Mouse (Mus musculus) heart, adult 9 months (tissue): ENCODE results near the gene Clns1a.

Source experiments
- DNase-seq, 2 experiments: peaks; one replicate each; pipeline ENCODE4 v3.0.0; 2022; ENCODE audit warnings: low spot score in 2 of 2

Clns1a gene

DNA sequence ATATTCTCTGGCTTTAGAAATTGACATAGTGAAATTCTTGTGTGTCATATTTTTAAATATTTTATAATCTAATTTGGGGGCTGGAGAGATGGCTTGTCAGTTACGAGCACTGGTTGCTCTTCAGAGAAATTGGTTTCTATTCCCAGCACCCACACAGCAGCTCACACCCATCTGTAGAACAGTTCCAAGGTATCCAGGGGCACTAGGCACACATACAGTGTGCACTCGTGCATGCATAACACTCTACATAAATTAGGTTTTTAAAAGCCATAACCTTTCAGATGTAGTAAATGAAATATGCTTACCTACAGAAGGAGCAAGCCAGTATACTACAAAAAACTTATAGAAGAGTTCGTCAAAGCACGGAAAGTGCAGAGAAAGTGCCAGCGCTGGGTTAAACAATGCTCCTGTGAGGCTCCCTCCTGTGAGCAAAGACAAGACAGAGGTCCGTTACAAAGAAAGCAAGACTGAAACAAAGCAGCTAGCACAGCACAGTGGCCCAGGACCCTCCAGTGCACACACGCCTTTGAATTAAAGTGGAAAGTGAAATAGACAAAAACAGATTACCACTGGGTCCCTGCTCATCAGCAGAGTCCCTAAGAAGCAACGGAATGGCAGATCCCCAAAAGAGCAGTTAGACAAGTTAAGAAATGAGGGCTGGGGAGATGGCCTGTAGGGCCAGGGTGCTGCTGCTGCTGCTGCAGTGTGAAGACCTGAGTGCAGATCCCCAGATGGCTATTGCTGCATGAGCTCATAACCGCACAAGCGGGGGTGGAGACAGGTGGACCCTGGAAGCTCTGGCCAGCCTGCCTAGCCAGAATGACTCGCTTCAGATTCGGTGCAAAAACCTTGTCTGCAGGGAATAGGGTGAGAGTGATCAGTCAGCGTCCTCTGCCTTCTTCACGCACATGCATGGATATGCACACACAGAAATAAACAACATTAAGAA is 32.5 kb downstream of the Clns1a start:
- no peak for DNase-seq

DNA sequence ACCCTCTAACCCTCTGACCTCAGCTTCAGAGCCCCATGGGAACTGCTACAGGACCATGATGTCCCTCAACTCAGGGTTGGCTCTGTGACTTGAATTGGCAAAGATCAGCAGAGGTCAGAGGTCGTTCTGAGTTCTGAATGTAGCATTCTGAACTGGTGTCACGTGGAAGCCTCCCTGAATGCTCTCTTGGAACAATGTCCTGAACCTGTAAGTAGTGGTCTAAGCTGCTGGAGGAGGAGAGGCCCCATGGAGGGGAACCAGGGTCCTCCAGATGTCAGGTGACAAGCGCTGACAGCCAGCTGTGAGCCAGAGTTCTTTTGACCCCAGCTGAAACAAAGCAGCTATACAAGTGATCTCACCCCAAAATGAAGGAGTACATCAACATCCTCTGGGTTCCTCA is 34.0 kb downstream of the Clns1a start:
- DNase-seq = no peak

DNA sequence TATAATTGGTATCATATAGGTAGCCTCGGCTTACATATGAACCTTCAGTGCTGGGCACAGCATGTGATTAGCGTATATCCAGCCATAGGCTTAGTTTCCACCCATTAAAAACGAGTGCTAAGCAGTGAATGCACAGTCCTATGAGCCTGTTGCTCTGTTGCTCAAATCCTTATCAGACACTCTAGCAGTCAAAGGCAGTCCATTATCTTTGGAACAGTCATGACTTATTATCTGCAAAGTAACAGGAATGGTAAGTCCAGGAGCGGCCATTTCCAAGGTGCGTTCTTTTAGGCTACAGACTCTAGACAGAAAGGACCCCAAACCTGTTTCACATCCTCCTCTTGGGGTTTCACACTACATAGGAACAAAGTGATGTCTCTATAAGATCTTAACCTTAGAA is 37.2 kb downstream of the Clns1a start:
- no peak for DNase-seq

DNA sequence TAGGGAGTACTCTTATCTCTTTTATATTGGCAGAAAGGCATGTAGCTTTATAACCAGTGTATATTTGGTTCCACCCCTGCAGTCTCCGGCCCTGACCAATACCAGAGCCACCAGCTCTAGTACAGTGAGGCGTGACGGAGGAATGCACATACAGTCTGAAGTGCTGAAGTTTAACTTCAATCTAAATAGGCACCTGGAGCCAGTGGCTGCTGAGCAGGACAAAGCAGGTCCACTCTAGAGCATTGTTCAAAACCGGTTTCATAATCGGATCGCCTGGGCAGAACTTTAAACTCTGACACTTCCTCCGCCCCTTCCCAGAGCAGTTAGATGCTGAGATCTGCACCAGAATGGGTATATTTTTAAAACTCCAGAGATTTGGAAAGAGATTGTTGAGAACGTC is 38.6 kb downstream of the Clns1a start:
- no peak for DNase-seq

DNA sequence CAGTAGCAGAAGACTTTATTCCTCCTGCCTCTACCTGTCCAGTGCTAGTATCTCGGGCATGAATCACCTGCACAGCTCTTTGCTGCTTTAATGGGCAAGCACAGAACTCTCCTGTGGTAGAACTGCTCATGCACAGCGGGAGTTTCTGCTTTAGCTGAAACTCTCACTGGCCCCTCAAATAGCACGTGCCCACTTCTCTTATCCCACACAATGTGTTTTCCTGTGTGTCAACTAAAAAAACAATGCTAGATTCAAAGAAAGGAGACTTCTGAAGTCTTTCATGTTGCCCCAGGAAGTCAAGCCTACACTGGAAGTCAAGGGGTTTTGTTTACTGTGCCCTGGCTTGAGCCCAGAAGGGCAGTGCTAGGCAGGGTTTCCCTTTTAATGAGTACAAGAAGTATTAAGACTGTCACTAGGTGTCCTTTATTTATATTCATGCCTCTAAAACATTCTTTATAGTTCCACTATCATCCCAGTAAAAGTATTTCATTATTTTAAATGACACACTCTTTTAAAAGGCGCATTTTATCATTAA is 39.5 kb downstream of the Clns1a start:
- no peak for DNase-seq

DNA sequence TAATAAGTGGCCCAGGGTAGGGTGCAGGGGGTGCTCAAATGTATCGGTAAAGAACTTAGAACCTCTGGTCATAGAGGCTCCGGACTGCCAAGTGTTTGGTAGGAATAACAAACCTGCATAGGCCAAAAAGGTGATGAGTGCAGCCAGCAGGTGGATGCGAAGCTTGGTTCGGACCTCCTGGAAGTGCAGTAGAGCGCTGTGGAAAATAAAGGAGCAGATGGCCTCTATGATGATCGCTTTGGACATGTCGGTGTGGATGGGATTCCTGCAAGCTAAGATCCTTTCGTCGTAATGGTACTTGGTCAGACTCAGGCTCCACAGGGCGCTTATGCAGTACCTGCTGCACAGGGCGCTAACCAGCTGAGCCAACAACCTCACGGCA is 40.8 kb downstream of the Clns1a start:
- no peak for DNase-seq

DNA sequence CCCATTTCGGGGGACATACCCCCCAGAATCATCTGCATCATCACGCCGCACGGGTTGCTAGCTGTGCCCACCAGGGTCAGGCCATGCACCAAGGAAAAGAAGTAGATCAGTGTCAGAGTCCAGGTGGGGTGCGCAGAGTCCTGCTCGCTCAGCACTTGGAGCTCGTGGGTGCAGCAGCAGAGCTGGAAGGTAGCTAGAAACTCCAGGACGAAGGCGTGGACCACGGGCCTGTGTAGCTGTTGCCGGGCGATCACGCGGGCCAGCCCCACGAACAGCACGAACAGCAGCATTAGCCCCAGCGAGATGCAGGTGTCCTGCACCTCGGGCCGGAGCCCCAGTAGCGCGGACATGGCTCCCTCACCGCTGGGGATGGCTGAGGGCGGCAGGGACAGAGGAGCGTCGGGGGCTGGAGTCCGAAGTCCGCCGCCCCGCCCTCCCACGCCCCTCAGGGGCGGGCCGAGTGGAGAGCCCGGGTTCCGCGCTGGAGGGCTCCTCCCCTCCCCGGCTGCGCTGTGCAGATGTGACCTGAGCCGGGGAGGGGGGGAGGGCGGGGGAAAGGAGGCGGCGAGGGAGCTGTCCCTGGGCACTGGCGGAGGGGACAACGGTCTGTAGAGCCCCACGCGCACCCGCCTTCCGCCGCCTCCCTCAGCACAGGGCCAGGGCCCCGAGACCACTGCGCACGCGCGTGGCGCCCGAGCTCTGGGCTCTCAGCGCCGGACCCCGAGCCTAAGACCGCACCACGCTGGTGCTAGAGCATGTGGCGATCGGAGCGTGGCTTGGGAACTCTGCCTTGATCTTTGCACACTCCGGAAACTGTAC is 41.4 kb downstream of the Clns1a start, which contains the start of gene Aqp11:
Gene Aqp11, minus strand, starts transcription at position 652 of the 819 bp plus-strand sequence.
- DNase-seq = peak; percentile 87 to 88

DNA sequence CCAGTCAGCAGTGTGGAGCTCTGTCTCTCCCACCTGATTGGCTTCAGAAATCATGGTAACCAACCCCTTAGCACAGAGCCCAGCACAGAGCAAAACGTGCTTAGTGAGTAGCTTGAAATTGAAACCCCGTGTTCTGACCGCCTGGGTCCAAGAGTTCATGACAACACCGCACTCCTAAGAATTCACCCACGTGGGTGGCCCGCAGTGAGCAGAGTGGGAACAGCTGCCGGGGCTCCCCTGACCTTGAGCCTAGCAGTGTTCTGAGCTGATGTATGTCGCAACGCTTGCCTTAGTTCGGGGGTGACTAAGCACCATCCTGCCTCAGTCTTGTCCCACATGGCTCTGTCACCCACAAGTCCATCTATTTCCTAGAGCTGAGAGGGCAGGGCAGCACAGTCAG is 44.5 kb downstream of the Clns1a start:
- DNase-seq = no peak

DNA sequence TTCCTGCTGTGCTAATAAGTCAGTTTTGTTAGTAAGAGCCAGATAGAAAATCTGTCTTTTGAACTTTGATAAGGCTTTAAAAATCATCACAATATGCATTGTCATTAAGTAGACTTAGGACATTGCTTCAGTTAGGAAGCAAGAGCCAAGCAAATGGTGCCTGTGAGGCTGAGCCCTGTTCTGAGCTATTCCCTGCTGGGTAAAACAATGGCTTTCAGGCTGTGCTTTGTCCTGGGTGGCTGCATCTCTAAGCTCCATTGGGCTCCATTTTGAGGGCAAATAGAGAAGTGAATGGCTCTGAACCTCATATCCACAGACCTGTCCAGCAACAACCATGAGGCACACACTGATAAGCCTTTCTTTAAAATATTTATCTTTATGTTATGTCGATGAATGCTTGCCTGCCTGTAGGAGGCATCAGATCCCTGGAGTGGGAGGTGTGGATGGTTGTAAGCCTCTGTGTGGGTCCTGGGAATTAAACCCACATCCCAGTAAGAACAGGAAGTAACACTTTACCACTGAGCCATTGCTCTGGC is 45.4 kb downstream of the Clns1a start:
- DNase-seq = no peak

DNA sequence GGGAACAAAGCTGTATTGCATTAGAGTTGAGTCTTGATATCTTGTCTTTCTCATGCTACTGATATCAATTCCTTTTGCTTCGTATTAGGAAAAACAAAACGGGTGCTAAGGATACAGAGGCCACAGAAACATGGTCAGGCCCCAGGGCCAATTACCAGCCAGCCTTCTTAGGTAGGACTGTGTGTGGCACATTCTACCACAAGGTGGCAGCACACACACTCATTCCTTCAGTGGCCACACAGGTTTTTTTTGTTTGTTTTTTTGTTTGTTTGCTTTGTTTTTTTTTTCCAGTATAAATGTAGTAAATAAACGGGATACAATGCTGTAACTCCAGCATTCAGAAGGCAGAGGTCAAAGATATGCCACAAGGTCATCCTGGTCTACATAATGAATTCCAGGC is 48.9 kb downstream of the Clns1a start:
- peak; percentile 17 to 39 for DNase-seq

DNA sequence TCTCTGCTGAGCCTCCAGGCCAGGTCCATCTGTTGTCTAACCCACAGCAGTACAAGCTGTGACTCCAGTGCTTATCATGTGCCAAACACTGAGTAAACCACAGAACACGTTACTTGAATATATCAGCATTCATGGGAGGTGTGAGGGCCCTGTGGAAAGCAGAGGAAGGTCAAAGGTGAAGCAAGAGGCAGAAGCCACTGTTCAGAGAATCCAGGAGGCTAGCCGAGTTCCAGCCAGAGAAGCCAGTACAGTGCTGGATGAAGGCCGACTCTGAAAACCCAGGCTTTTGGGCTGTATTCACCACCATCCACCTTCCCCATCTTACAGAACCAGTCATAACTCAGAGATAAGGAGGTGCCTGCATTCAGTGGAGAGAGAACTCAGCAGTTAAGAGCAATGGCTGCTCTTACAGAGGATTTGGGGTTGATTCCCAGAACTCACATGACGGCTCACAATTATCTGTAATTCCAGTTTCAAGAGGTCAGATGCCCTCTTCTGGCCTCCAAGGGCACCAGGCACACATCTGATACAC is 50.8 kb downstream of the Clns1a start:
- DNase-seq = no peak

DNA sequence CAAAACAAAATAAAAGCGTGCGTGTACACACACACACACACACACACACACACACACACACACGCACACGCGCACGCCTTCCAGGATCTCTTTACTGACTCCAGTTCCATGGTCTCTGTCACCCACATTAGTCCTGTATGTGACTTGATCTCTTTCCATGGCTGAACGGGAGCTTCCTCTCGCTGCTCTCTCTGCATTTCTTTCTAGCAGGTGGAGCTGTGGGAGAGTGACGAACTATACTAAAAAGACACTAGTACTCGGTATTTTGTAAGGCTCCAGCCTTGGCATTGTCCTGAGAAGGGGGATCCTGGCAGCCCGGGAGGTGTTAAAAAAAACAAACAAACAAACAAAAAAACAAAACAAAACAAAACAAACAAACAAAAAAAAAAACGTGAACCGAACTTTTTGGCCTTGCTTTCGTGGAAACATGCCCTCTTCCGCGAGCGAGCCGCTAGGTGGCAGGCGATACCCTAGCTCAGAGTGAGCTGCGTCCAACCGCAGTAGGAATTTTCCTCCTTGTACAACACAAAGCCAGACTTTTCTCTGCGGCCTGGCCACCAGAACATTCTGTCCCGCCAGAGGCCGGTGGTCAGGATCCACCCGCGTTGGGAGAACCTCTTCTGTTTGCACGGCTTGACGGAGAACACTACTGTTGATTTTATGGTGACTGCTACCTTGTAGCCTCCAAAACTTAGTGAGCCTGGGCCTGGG is 51.5 kb downstream of the Clns1a start:
- DNase-seq = peak; percentile 83 to 85

DNA sequence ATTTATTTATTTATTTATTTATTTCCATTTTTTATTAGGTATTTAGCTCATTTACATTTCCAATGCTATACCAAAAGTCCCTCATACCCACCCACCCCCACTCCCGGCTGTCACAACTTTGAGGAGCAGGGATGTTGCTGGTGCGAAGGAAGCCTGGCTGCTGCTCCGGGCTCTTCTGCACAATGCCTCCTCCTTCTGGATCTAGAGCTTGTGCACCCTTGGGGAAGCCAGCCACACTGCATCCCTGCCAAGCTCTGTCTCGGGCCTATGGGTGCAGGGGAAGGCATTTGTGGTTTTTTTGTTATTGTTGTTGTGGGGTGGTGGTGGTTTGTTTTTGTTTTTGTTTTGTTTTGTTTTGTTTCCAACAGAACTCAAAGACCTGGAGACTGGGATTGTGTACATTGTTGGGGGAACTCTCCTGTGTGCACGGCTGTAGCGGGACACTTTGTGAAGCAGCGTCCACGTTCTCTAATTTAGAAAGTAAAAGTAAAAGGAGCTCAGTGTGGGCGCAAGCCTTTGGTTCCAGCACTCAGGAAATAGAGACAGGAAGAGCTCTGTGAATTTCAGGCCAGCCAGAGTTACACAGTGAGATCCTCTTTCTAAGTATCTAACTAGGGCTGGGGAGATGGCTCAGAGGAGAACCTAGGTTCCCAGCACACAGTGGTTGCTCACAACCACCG is 52.2 kb downstream of the Clns1a start:
- DNase-seq = peak; percentile 53 to 66

DNA sequence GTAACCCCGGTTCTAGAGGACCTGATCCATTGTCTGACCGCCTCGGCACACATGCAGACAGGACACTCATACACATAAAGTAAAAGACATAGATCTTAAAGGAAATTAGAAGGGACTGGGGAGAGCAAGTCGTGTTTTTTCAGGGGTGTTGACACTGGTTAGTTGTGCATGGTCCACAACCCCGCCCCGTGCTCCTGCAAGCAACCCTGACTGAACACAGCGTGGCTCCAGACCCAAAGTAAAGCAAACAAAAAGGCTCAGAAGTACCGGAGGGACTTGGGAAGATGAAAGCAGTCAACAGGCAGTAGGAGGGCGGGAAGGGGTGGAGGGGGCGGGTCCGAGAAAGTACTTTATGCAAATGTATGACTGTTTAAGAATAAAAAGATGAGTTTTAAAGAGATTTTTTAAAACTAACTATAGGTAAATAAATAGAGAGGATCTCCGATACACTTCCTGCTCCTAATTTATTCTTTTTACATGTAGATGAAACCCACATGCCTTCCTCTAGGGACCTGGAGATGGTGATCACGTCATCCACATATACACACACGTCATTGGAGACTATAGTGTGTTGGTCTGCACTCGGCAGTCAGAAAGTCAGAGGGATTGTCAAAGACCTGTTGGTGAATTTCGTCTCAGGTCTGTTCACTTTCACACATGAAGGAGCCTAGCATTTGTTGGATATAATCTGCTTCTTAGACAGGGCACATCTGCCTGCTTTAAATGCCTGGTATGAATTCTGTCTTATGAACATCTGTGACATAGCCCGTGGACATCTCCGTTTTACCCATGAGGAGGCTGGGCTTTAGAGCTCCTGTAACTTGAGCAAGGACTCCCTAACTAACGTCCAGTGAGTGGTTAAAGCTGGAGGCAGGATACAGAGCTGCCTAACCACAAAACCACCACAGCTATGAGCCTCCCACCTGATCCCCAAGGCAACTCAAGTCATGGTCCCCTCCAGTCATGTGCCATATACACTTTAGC is 53.1 kb downstream of the Clns1a start:
- peak; percentile 28 to 35 for DNase-seq

DNA sequence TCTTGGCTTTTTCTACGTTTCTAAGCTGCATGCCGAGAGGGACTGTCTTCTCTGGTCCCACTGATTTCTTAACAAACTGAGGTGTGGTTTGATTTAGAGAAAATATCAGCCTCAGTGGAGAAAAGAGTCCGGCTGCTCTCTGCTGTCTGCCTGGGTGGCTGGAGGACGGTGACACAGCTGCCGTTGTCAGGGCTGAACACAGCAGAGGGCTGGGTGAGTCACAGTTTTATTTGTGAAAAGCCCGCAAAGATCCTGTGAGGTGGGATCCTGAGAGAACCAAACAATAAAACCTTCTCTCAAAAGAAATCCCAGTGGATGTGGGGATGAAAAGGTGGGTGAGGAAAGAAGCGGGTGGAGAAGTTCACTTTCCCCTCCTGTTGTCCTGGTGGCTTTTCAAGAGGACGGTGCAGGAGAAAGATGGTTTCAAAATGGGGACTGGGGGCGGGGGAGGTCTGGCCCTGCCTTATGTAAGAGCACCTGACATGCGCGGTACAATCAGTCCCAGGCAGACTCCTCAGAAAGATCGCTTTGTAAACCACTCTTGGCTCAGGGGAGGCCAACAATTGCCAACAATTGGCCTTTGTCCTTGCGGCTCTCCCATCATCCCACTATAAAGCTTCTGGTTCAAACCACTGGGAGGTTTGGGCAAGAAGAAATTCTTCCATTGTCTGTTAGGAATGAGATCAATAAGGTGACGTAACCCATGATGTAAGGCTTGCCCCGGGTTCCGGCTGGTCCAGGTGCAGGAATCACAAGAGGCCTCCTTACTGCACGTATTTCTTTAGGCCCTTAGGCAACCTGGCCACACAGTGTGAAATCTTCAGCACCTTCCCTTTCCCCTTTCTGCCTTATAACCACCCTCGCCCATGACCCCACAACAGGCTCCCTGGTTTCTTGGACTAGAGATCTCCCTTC is 60.8 kb downstream of the Clns1a start:
- DNase-seq = no peak

DNA sequence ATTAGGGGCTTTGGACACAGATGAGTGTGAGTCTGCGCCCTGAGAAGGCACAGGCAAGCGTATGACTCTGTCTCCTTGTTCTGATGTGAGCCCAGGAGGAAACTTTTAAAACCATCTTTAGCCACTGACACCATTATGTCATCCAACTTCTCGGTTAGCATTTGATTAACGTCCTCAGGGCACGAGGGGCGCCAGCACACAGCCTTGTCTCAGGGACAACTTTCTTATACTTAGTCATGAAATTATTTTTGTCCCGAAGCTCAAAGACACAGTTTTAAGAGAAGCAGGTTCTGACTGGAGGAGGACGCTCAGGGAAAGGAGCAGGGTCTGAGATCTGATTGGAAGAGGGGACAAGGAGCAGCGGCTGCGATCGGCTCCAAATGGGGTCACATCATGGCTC is 68.2 kb downstream of the Clns1a start:
- DNase-seq = no peak

DNA sequence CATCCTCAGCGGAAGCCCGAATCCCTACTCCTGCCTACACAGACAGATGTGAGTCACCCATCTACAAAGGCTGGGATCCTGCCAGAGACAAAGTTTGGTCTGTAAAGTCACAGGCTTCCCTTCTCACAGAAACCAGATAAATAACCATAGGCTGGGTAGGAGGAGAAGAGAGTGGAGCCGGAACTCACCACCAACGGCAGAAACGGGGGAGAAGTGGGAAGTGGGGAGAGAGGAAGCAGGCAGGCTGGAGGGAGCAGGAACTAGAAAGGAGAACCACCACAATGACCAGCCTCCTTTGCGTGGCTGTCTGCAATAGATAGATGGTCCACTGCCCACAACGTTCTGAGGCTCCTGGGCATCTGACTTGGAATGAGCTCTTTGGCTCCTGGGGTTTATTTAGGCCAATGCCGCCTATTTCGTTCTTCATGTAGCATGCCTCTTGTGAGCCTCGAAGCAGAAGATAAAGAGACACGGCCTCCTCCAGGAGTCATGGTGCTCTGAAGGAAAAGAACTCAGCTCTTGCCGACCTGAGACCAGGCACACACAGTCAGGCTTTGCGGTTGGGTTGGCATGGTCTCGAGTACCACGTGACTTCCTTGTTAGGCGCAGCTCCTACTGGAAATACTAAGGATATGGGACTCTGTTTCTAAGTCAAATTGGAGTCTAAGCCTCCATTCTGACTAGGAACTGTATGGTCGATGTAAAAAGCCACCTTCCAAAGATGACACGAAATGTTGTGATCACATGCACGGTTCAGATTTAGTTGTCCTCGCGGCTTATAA is 68.9 kb downstream of the Clns1a start:
- peak; percentile 47 to 54 for DNase-seq

DNA sequence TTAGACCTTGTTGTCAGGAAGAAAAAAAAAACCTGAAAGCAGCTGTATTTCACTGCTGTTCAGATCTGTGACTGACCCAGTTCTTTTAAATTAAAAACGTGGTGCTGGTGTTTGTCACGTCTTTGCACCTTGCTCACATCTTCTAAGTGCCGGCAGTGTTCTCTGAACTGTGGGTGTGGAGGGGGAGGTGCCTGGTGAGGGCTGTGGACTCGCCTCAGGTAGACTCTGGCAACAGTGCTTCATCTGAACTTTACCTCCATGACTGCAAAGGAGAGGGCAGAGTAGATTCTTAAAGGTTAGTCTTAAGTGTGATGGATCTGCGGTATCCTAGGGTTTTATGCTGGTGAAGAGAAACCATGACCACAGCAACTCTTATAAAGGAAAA is 69.5 kb downstream of the Clns1a start:
- DNase-seq = no peak
